Mouse (Mus musculus): ENCODE results near the gene Kat6b. TPM values are rescaled to one million over a fixed set of nuclear protein-coding genes. Genes with fewer than 3 reads are reported as not detected.
"Not testable (repeated sequence)": the region's sequence is repeated elsewhere in the genome, so short reads cannot be mapped to it uniquely, and the experiment has no call there.

The Kat6b gene
- polyA plus RNA-seq, 1 experiment = 9.5 TPM

DNA sequence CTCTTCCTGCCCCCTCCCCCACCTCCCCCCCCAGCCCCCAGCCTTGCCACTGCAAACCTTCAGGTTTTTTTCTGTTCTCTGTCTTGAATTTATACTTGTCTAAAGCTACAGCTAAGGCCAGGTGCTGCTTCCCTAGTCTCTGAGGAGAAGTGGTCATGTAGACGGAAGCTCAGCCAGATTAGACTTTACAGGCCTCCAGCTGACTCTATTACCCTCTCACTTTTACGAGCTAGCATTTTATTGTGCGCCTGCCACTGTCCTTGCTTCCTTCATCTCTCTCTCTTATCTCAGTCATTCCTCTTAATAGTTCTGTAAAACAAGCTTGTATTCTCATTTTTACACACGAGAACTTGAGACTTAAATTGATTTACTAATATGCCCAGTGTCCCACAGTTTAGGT lies 23.8 kb downstream of the Kat6b start:
- H3K36me3 ChIP-seq (ENCODE audit: control insufficient read depth, insufficient read depth, low read length) = no peaks in the 10 kb centered on the region
- no peak overlapping the region for H3K27ac ChIP-seq (ENCODE audit: insufficient read depth, low read depth, low read length)
- no peak overlapping the region for H3K4me3 ChIP-seq (ENCODE audit: insufficient read depth, low read depth, low read length)
- no peak for DNase-seq
- 57% methylated on average over 4 of the region's 4 CpGs for WGBS
- peaks cover 10% of the 10 kb centered on the region; the same call in 1 of the 2 replicates for H3K4me1 ChIP-seq (ENCODE audit: control insufficient read depth, insufficient read depth, low read length)
- TF ChIP-seq POLR2A (IDR thresholded peaks at IDR 0.05; ENCODE audit: low read depth, low read length) (no peak), CTCF (conservative IDR thresholded peaks at IDR 0.05; ENCODE audit: insufficient read depth, insufficient read length, low read depth, low read length) (no peak)
- no peaks in the 10 kb centered on the region for H3K27me3 ChIP-seq (replicated peaks; ENCODE audit: control insufficient read depth, insufficient read depth, low read length)

- DNase-seq = no peak
- 52% methylated on average over 5 of the region's 5 CpGs for WGBS
- Histone ChIP-seq H3K4me3 (ENCODE audit: insufficient read depth, low read depth, low read length) (no peak overlapping the region), H3K4me1 (ENCODE audit: control insufficient read depth, insufficient read depth, low read length) (peaks cover 6% of the 10 kb centered on the region; the same call in 1 of the 2 replicates), H3K27ac (ENCODE audit: insufficient read depth, low read depth, low read length) (no peak overlapping the region), H3K27me3 (replicated peaks; ENCODE audit: control insufficient read depth, insufficient read depth, low read length) (no peaks in the 10 kb centered on the region), H3K36me3 (ENCODE audit: control insufficient read depth, insufficient read depth, low read length) (no peaks in the 10 kb centered on the region)
- TF ChIP-seq CTCF (conservative IDR thresholded peaks at IDR 0.05; ENCODE audit: insufficient read depth, insufficient read length, low read depth, low read length) = no peak
- no peak for TF ChIP-seq POLR2A (IDR thresholded peaks at IDR 0.05; ENCODE audit: low read depth, low read length)
These were observed 25.8 kb downstream of the Kat6b start for GRCm38 (mm10) chr14:21507046-21507445.

DNA sequence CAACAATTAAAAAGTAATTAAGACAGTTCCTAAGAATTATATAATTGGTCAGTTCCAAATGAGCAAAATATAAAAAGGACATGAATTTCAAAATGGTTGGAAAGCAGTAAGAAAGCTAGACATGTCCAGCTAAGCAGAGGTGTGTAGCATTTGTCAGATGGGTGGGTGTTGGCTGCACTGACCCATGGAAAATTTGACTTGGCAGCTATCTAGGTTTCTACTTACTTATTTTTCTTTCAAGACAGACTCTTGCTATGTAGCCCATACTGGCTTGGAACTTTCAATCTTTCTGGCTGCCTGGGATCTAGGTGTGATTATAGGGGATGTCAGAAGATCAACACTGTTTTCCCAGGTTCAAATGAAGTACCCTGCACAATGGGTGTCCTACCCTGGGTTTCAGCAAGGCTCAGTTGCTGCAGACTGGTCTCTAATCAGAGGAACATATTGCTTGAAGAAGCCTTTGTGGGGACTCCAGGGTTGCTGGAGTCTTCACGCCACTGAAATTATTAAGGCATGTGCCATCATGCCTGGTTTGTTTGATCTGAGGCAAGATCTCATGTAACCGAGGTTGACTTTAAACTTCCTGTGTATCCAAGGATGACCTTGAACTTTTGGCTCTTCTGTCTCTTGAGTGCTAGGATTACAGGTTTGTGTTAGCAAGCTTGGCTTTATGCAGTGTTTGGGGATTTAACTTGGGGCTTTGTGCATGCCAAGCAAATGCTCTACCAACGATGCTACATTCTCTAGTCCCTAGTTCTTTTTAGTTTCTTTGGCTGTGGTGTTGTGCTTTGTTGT lies 28.1 kb downstream of the Kat6b start:
- H3K27ac ChIP-seq (ENCODE audit: insufficient read depth, low read depth, low read length) = no peak overlapping the region
- no peak overlapping the region for H3K4me3 ChIP-seq (ENCODE audit: insufficient read depth, low read depth, low read length)
- no peak for TF ChIP-seq POLR2A (IDR thresholded peaks at IDR 0.05; ENCODE audit: low read depth, low read length)
- TF ChIP-seq CTCF (conservative IDR thresholded peaks at IDR 0.05; ENCODE audit: insufficient read depth, insufficient read length, low read depth, low read length) = no peak
- H3K27me3 ChIP-seq (replicated peaks; ENCODE audit: control insufficient read depth, insufficient read depth, low read length) = no peaks in the 10 kb centered on the region
- H3K4me1 ChIP-seq (ENCODE audit: control insufficient read depth, insufficient read depth, low read length) = peaks cover 6% of the 10 kb centered on the region; the same call in 1 of the 2 replicates
- DNase-seq = peak; percentile 57
- 60% methylated on average over 3 of the region's 3 CpGs for WGBS
- no peaks in the 10 kb centered on the region for H3K36me3 ChIP-seq (ENCODE audit: control insufficient read depth, insufficient read depth, low read length)

- Histone ChIP-seq H3K27me3 (replicated peaks; ENCODE audit: control insufficient read depth, insufficient read depth, low read length) (no peaks in the 10 kb centered on the region), H3K4me1 (ENCODE audit: control insufficient read depth, insufficient read depth, low read length) (peaks cover 6% of the 10 kb centered on the region; the same call in 1 of the 2 replicates), H3K36me3 (ENCODE audit: control insufficient read depth, insufficient read depth, low read length) (no peaks in the 10 kb centered on the region), H3K27ac (ENCODE audit: insufficient read depth, low read depth, low read length) (no peak overlapping the region), H3K4me3 (ENCODE audit: insufficient read depth, low read depth, low read length) (no peak overlapping the region)
- 82% methylated on average over 6 of the region's 6 CpGs for WGBS
- TF ChIP-seq CTCF (conservative IDR thresholded peaks at IDR 0.05; ENCODE audit: insufficient read depth, insufficient read length, low read depth, low read length) (no peak), POLR2A (IDR thresholded peaks at IDR 0.05; ENCODE audit: low read depth, low read length) (no peak)
- DNase-seq = no peak
These were observed 30.2 kb downstream of the Kat6b start for GRCm38 (mm10) chr14:21511438-21511837.

- Histone ChIP-seq H3K27me3 (replicated peaks; ENCODE audit: control insufficient read depth, insufficient read depth, low read length) (no peaks in the 10 kb centered on the region), H3K27ac (ENCODE audit: insufficient read depth, low read depth, low read length) (no peak overlapping the region), H3K36me3 (ENCODE audit: control insufficient read depth, insufficient read depth, low read length) (peaks cover 3% of the 10 kb centered on the region; the same call in 1 of the 2 replicates), H3K4me3 (ENCODE audit: insufficient read depth, low read depth, low read length) (no peak overlapping the region), H3K4me1 (ENCODE audit: control insufficient read depth, insufficient read depth, low read length) (0 out of 2 replicates have a peak, but pooled peaks cover 2% of the 10 kb centered on the region)
- TF ChIP-seq POLR2A (IDR thresholded peaks at IDR 0.05; ENCODE audit: low read depth, low read length) (no peak), CTCF (conservative IDR thresholded peaks at IDR 0.05; ENCODE audit: insufficient read depth, insufficient read length, low read depth, low read length) (no peak)
- WGBS = 94% methylated on average over 5 of the region's 5 CpGs
- no peak for DNase-seq
These were observed 34.3 kb downstream of the Kat6b start for GRCm38 (mm10) chr14:21515505-21515904.

DNA sequence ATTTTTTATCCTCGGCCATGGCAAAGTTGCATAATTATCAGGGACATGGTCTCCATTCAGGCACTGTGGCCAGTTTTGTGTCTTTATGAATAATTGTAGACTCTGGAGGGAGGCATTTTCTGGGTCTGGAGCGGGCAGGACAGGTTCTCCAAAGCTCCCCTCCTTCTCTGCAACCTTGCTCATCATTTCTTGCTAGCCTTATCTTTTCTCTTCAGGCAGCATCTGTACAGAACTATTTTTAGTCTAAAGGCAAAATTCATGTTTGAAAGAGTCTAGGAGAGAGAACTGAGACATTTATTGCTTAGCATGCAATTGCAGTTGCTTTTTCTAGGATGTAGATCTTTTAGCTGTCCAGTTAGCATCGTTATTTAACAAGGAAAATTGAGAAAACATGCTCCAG lies 38.1 kb downstream of the Kat6b start:
- no peak for DNase-seq
- Histone ChIP-seq H3K36me3 (ENCODE audit: control insufficient read depth, insufficient read depth, low read length) (peaks cover 3% of the 10 kb centered on the region; the same call in 1 of the 2 replicates), H3K27ac (ENCODE audit: insufficient read depth, low read depth, low read length) (no peak overlapping the region), H3K4me3 (ENCODE audit: insufficient read depth, low read depth, low read length) (no peak overlapping the region), H3K4me1 (ENCODE audit: control insufficient read depth, insufficient read depth, low read length) (peaks cover 16% of the 10 kb centered on the region), H3K27me3 (replicated peaks; ENCODE audit: control insufficient read depth, insufficient read depth, low read length) (no peaks in the 10 kb centered on the region)
- 90% methylated on average over 3 of the region's 3 CpGs for WGBS
- TF ChIP-seq POLR2A (IDR thresholded peaks at IDR 0.05; ENCODE audit: low read depth, low read length) (no peak), CTCF (conservative IDR thresholded peaks at IDR 0.05; ENCODE audit: insufficient read depth, insufficient read length, low read depth, low read length) (no peak)

- TF ChIP-seq POLR2A (IDR thresholded peaks at IDR 0.05; ENCODE audit: low read depth, low read length) (no peak), CTCF (conservative IDR thresholded peaks at IDR 0.05; ENCODE audit: insufficient read depth, insufficient read length, low read depth, low read length) (no peak)
- WGBS = 73% methylated on average over 7 of the region's 7 CpGs
- peak; percentile 26 for DNase-seq
- Histone ChIP-seq H3K4me1 (ENCODE audit: control insufficient read depth, insufficient read depth, low read length) (peaks cover 16% of the 10 kb centered on the region), H3K36me3 (ENCODE audit: control insufficient read depth, insufficient read depth, low read length) (peaks cover 3% of the 10 kb centered on the region; the same call in 1 of the 2 replicates), H3K27ac (ENCODE audit: insufficient read depth, low read depth, low read length) (no peak overlapping the region), H3K27me3 (replicated peaks; ENCODE audit: control insufficient read depth, insufficient read depth, low read length) (no peaks in the 10 kb centered on the region), H3K4me3 (ENCODE audit: insufficient read depth, low read depth, low read length) (no peak overlapping the region)
These were observed 39.3 kb downstream of the Kat6b start for GRCm38 (mm10) chr14:21520496-21520895.

DNA sequence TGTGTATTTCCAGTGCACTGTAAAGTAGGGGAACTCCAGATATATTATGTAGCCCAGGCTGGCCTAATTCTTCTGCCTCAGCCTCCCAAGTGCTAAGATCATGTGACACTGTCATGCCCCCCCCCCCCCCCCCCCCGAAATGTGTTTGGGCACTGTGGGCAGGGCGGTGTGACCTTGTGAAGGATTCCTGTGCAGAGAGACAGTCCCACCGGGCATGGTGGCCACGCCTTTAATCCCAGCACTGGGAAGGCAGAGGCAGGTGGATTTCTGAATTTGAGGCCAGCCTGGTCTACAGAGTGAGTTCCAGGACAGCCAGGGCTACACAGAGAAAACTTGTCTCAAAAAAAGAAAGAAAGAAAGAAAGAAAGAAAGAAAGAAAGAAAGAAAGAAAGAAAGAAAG lies 40.3 kb downstream of the Kat6b start:
- not testable (repeated sequence) for DNase-seq; H3K36me3 ChIP-seq (ENCODE audit: control insufficient read depth, insufficient read depth, low read length); H3K27me3 ChIP-seq (replicated peaks; ENCODE audit: control insufficient read depth, insufficient read depth, low read length); H3K27ac ChIP-seq (ENCODE audit: insufficient read depth, low read depth, low read length); H3K4me3 ChIP-seq (ENCODE audit: insufficient read depth, low read depth, low read length)
- peaks cover 18% of the 10 kb centered on the region for H3K4me1 ChIP-seq (ENCODE audit: control insufficient read depth, insufficient read depth, low read length)
- WGBS = 85% methylated on average over 4 of the region's 4 CpGs

All from kidney, adult 2 months (tissue).